Mouse (Mus musculus) left cerebral cortex, adult 2 months (tissue): Measurements from ENCODE around the gene Calml3. TPM values are rescaled to one million over a fixed set of nuclear protein-coding genes. Genes with fewer than 3 reads are reported as not detected.

ENCODE experiments used
- DNase-seq, 2 experiments: peaks; one replicate each; pipeline ENCODE4 v3.0.0; 2021 to 2022; ENCODE audit warnings: low spot score in 2 of 2, mixed read lengths in 1 of 2; ENCODE audit errors: extremely low spot score in 1 of 2
- H3K27ac ChIP-seq: fragments of 200-600 bp; 2 replicates; pipeline ENCODE4 v1.8.1; 2022
- H3K4me3 ChIP-seq: fragments of 200-600 bp; 2 replicates; pipeline ENCODE4 v1.8.1; 2022
- CTCF ChIP-seq: fragments of 200-600 bp; IDR thresholded peaks from 2 replicates; pipeline ENCODE4 v1.8.1; 2022; ENCODE audit warnings: antibody characterized with exemption, mild to moderate bottlenecking, moderate library complexity
- intact Hi-C: fragments of 180-260 bp; cut with DNase I; formaldehyde crosslinking; loops from one replicate; pipeline ENCODE4 v1.15.1; 2025
- total RNA-seq, 2 experiments: library from RNA; stranded (reverse); gene quantifications; 2 replicates each; pipeline ENCODE4 v1.2.3; 2021

The Calml3 gene
- total RNA-seq, 2 experiments from 2014 or later = not detected

DNA sequence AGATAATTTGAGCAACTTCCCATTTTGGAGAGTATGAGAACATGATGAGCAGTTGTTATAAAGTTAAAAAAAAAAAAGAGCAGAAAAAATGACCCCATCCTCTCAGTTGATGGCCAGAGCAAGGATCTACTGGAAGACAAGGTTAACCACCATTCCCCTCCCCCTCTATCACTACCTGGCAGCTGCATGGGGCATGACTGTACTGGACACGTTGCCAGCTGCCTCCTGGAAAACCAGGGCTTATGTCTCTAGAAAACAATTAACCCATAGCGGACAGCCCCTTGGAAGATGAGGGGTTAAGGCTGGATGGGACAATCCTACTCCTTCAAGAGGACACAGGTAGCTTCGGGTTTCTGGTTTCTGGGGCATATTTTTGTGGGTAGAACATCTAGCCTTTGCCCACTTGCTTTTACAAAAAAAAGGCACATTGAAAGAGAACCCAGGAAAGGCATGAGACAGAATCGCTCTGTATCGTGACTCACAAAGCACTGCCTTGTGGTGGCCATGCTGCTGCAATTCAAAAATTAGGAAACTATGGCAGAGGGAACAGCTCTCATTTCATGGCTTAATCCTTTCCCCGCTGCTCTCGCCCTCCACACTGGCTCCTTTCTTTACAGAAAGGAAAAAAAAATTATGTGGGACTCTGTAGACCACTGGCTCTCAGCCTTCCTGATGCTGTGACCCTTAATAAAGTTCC is 3.2 kb upstream of the Calml3 start:
- DNase-seq = no peak
- Histone ChIP-seq H3K4me3 (no peak overlapping the region), H3K27ac (no peak overlapping the region)
- TF ChIP-seq CTCF = no peak
- intact Hi-C loops = no loop called here

DNA sequence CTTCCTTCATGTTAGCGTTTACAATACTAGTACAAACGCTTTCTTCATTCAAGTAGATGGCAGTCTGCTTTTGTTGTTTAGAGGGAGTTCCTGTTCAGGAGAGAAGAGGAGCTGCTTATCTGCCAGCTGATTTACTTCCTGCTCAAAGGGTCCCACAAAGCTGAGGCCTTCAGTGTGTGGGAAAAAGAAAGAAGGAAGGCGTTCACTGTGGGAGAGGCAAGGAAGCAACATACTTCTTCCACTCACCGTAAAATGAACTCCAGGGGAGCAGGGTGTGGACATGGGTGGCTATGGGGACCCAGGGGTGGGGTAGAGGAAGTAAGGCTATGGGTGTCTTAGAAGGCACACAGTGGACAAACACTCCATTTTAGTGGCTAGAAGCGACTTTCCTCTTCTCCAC is 1.5 kb upstream of the Calml3 start:
- no peak overlapping the region for H3K27ac ChIP-seq
- intact Hi-C loops = no loop called here
- H3K4me3 ChIP-seq = no peak overlapping the region
- no peak for TF ChIP-seq CTCF
- DNase-seq = no peak

DNA sequence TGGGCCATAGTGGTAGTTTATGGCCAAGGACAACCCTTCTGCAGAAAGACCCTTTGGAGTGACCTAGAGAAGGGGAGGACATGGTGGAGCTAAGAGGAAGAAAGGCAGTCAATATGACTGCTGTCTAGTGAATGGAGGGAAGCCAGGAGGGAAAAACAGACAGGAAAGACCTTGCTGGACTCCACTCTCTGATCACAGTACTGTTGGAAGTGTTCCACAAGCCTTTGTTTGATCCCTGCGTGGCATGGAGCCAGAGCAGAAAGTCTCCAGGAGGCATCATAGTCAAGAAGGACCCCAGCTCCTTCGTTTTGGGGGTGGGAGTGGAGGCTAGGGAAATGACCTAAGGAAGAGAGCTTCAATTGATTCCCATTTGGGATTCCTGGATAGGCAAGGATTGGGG is 1.0 kb upstream of the Calml3 start:
- intact Hi-C loops = no loop called here
- no peak for DNase-seq
- no peak overlapping the region for H3K4me3 ChIP-seq
- no peak for TF ChIP-seq CTCF
- no peak overlapping the region for H3K27ac ChIP-seq

DNA sequence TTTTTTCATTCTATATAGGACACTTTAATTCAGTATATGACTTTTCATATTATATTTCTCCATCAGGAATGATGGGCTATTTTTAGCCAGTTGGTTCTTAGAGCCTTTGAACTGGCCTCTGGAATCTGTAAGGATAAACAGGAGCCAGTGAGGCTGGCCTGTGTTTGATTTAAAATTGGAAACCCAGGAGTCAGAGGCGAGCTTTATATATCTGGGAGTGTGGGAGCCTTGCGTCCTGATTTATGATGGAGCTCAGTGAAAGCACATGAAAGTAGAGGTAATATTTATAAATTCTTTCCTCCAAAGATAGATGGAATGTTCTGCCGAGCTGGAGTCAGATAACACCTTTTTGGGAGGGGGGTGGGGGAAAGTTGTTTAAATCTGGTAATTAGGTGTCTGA is 4.7 kb downstream of the Calml3 start:
- no peak overlapping the region for H3K4me3 ChIP-seq
- intact Hi-C loops = no loop called here
- DNase-seq = no peak
- no peak for TF ChIP-seq CTCF
- H3K27ac ChIP-seq = no peak overlapping the region

DNA sequence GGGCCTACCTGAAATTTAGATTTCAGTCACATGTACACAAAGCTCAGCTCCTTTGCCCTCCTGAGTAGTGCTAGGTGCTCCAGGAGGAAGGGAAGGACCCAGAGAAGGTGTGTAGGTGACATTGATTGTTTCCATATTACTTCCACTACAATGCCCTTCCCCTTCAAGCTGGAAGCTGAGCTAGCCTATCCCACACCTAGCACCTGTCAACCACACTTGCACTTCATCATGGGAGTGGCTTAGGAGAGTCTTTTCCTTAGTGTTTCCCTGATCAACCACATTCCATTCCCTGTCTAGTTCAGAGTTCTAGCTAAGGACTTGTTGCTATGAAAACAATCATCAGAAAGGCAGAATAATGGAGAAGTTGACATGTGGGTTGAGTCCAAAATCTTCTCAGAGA is 5.4 kb downstream of the Calml3 start:
- no peak for DNase-seq
- intact Hi-C loops = no loop called here
- no peak overlapping the region for H3K4me3 ChIP-seq
- no peak for TF ChIP-seq CTCF
- no peak overlapping the region for H3K27ac ChIP-seq

DNA sequence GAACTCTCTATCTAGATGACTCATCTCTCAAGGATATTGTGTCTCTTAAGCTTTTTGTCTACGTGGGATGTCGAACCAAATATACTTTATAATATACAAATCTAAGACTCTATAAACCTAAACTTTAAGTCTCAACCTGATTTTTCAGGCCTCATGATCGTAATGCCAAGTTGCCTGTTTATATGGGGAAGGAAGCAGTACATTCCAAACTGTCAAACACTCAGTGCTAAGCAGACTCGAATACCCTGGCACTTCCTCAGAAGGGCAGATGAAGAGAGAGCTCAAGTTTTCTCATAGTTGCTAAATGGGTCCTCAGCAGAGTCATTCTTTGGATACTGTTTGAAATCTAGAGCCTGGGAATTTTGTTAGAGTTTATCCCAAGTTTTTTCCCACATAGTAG is 7.5 kb downstream of the Calml3 start:
- no peak overlapping the region for H3K4me3 ChIP-seq
- no peak for DNase-seq
- intact Hi-C loops = no loop called here
- H3K27ac ChIP-seq = no peak overlapping the region
- no peak for TF ChIP-seq CTCF

DNA sequence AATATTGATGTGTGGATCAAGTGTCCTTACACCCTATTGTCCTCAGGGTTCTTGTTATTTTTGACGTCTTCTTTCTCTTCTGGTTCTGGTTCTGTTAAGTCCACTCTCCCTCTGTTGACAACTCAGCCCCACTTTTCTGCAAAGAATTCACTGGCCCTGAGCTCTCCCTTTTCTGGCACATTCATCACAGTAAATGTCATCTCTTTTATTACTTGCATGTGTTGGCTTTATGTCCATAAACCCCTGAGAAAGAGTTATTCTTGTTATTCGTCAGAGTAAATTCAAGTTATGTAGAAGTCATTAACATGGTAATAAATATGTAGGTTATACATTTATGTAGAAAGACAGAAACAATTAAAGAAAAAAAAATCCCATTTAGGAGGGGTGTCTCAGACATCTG is 14.6 kb downstream of the Calml3 start:
- intact Hi-C loops = no loop called here
- Histone ChIP-seq H3K4me3 (no peak overlapping the region), H3K27ac (no peak overlapping the region)
- TF ChIP-seq CTCF = no peak
- DNase-seq = no peak

DNA sequence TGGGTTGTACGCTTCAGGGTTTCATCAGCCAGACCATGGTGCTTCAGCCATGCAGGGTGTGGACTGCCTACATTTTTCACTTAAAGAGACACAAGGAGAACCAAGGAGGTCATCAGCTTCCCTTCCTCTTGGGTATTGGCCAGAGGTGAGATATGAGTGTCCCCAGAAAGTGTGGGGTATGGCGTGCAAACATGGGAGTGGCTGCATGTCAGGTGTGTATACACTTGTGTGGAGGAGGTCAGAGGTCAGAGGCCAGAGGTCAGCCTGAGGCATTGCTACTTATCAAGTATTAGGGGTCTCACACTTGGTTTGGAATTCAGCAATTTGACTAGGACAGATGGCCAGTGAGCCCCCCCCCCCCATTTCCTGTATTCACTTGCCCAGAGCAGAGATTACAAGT is 15.5 kb downstream of the Calml3 start:
- TF ChIP-seq CTCF = no peak
- H3K4me3 ChIP-seq = no peak overlapping the region
- no peak overlapping the region for H3K27ac ChIP-seq
- intact Hi-C loops = no loop called here
- no peak for DNase-seq

DNA sequence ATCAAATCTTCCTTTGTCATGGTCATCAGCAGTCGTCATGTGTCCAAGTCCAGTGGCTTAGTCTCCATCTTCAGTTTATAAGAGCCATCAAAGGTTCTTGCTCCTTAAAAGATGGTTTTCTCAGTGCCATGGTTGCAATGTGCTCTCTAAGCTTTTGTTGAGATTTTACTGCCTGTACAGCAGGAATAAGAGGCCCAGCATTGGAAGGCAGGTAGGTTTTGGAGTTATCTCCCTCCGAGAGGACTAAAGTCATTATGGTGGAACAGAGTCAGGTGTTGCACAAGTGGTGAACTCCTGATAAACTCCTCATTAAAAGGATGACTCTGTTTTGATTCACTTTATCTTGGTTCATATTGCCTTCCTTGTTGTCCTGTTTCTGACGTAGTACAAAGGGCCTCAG is 16.5 kb downstream of the Calml3 start:
- TF ChIP-seq CTCF = no peak
- intact Hi-C loops = no loop called here
- Histone ChIP-seq H3K27ac (no peak overlapping the region), H3K4me3 (no peak overlapping the region)
- no peak for DNase-seq

DNA sequence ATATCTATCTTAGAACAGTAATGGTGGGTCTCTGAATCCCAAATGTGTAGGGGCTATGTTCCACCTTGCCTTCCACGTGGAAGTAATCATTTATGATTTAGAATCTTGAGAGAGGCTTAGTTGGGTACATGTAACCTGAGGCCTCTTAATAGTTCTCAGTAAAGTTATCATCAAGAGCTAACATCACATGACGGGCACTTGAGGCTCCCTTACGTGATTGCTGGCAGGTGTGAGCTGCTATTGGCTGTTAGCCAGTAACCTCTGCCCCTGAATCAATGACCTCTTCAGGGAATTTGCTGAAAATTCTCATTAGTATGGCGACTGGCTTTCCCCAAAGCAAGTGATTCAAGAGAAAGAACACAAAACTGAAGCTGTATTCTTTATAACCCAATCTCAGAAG is 17.0 kb downstream of the Calml3 start:
- intact Hi-C loops = no loop called here

DNA sequence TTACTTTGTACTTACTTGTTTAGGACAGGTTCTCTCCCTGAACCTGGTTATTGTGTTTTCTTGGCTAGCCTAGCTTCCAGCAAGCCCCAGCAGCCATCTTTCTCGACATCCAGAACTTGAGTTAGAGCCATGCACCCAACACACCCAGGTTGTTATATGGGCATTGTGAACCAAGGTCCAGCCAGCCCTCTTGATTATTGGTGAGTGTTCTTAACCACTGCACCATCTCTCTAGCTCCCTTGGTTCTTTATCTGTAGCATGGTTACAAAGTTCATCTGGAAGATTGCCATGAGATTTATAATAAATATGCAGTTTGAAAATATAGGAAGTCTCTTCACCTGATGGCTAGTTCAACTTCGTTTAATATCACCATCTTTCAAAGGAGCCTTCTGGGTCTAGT is 20.5 kb downstream of the Calml3 start:
- intact Hi-C loops = no loop called here
- no peak for TF ChIP-seq CTCF

More for the DNA sequence above, 17.0 kb downstream of the Calml3 start:
- Histone ChIP-seq H3K27ac (no peak overlapping the region), H3K4me3 (no peak overlapping the region)
- no peak for DNase-seq
- TF ChIP-seq CTCF = no peak

DNA sequence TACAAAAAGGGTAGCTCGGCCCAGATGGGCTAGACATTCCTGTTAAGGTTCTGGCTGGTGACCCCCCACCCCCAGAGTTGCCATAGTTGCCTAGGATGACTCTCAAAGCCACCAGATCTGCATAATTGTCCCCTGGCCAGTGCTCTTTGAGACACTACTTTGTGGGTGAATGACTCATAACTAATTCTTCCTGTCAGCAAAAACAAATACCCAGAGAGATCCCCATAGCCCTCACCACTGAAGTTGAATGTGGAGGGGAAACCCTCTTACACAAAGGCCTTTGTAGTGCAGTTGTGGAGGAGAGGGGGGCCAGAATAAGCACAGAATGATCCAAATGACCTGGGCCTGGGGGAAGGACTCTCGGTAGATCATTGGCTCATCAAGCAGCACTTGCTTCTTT is 21.6 kb downstream of the Calml3 start:
- DNase-seq = no peak
- TF ChIP-seq CTCF = no peak
- no peak overlapping the region for H3K4me3 ChIP-seq
- intact Hi-C loops = no loop called here
- no peak overlapping the region for H3K27ac ChIP-seq

More for the DNA sequence above, 20.5 kb downstream of the Calml3 start:
- no peak overlapping the region for H3K27ac ChIP-seq
- no peak overlapping the region for H3K4me3 ChIP-seq
- DNase-seq = no peak

DNA sequence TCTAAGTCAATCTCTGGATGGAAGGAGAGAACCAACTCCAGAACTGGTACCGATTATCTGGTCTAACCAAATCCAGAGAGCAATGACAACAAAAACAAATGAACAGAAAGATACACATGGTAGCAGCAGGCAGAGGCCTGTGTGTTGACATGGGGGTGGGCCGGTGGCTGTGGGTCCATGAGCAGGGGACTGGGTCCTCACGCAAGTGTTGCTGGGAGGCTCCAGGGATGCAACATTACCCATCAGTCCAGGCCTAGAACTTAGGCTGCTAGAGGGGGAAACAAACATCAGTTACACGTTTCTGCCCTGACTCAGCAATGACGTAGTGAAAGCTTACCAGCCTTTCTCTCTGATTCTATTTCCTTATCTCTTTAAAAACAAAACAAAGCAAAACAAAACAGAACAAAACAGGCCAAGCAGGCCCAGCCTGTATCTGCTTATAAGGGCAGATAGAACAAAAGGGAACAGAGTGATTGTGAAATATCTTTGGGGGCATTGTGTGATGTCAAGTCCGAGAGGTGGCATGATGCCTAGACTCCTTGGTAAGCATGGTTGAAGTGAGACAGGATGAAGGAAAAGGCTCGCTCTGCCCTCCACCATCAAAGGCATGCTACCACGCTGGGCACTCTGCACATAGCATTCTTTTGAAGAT is 24.4 kb downstream of the Calml3 start:
- DNase-seq = no peak
- no peak overlapping the region for H3K27ac ChIP-seq
- intact Hi-C loops = loop anchor here (5.0 kb wide), 2 partner anchors 82 to 88 kb away; no protein-coding TSS in a partner anchor
- no peak overlapping the region for H3K4me3 ChIP-seq
- TF ChIP-seq CTCF = no peak
